Mouse (Mus musculus): Measurements from ENCODE around the gene Picalm.

Gene Picalm

DNA sequence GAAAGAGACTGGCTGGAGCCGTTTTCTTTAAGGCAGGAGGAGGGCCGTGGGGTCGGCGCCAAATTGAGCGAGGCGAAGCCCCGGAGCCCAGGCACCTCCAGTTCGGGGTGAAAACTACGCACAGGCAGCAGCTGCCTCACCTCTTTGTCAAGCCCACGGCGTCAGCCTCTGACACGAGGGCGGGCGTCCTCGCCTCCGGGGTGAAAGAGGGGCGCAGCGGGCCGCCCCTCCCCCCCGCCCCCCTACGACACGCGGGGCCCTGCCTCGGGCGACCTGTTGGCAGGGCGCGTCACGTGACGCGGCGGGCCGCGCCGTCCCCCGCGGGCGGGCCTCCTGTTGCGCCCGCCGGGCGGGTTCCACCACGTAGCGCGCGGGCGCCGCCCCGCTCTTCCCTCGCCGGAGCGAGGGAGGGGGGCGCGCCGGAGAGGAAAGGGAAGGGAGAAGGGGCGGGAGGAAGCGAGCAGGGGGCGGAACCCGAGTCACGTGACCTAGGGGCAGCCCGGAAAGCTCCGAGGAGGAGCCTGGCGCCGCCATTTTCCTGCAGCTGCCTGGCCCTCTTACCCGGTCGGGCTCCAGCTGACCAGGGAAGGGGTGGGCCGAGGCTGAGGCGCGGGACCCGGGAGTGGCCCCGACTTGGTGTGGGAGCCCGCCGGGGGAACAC is at the start of gene Picalm:
Gene Picalm, plus strand, starts transcription at position 482 of the 661 bp plus-strand sequence.
- CTCF ChIA-PET = interaction anchor here (0.6 to 0.7 kb wide), 3 partner anchors 12 to 99 kb away, joined by 3 to 7 read pairs (median 5); no protein-coding TSS in a partner anchor

- CTCF ChIA-PET = no interaction called here
These were observed 46.2 kb upstream of the Picalm start for GRCm38 (mm10) chr7:90083799-90084198.

DNA sequence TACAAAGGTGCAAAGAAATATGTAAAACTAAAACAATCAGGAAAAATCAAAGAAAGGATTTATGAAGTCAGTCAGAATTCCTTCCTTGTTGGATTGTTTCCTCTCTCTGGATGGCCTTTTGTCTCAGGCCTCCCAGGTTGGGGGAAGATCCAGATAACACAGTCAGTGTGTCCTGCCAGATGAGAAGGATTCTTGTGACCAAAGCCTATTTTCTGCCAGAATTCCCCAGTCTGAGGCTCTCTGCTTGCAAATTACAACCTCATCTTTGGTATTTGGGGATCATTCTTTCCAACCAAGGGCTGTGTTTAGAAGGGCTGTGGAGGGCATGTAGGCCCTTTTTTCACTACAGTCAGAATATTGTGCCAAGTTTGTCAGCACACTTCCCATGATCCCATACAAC is 45.5 kb upstream of the Picalm start:
- CTCF ChIA-PET = no interaction called here

DNA sequence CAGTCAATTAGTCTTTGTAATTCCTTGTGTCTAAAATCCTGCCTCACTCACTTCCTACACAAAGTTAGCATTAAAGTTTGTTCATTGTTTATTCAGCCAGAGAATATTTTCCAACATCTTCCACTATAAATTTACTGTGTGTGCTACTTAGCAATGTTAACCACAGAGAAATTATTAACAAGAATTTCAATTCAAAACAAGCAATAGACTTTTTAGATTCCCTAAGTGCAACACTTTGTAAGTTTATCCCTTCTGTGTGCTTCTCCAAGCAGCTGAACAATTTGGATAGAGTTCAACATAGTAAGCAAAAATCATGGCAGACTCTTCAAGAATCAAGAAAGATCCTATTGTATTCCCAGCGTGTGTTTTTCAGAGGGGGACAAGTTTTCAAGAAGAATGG is 44.3 kb upstream of the Picalm start:
- CTCF ChIA-PET = no interaction called here

DNA sequence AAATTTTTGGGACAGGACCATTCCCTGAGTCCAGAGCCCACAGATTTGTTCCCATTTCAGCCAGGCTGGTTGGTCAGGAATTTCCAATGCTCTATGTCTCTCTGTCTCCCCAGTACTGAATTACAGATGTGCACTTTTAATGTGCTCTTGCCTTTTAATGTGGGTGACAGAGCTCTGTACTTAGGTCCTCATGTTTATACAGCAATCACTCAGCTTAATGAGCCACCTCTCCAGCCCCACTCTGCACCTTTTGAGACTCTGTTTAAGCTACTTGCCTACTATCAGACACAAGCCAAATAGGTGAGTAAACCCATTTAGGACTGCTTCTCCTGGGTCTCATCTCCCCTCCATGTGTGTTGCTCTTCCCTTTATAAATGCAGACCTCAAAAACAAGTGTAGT is 43.2 kb upstream of the Picalm start:
- CTCF ChIA-PET = no interaction called here

- CTCF ChIA-PET = no interaction called here
These were observed 39.0 kb upstream of the Picalm start for GRCm38 (mm10) chr7:90090996-90091395.

DNA sequence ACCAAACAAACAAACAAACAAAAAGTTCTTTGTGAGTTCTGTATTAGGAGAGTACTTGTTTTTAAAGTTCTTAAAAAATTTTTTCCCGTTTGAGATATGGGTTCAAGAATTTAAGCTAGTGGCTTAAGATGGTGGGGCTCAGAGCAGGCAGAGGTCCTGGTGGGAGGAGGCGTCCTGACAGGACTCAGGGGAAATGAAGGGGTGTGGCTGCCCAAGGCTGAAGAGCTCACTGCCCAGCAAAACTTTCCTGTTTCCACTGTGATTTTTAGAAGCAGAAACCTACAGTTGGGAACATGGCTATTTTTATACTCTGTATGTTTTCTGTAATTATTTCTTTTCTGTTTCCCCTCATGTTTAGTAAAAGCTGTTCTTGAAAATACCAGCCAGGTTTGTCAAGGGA is 38.3 kb upstream of the Picalm start:
- CTCF ChIA-PET = no interaction called here

DNA sequence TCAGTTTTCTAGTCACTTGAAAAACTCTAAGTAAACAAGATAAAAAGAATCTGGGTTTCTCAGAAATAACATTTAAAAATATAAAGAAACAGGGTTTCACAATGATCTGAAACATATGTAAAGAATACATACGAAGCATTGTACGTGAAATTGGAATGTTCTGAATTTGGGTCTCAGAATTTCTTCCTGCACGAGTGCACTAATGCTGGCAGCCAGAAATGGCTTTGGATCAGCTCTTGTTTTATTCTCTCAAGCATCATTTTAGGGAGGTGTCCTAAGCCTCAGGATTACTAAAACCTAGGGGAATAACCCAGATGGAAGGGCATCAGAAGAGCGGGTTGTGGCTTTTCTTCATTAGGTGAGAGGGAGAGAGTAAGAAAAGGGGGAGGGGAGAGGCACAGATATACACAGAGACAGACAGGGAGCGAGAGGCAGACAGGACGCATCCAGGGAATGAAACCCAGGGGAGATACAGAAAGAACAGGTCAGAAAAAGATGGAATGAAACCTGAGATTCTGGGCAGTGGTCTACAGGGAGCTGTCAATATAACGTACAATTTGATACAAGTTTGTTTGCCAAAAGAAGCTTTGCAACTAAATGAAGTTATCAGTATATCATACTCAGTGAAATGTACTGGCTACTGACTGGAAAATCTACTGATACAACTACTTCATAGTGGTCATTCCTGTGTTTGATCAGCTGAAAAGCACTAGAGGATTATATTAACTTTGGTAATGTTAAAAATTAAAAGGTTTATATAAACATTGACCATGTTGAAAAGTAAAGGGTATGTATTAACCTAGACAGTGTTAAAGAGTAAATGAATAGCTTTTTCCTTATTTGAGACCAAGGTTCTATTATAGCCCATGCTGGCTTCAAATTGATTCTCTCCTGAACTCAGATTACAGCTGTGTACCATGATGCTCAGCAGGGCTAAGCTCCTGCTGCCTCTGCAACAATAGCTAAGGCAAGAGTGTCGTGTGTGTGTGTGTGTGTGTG is 37.3 kb upstream of the Picalm start:
- CTCF ChIA-PET = no interaction called here

- CTCF ChIA-PET = no interaction called here
These were observed 34.9 kb upstream of the Picalm start for GRCm38 (mm10) chr7:90095097-90095496.

- CTCF ChIA-PET = no interaction called here
These were observed 34.1 kb upstream of the Picalm start for GRCm38 (mm10) chr7:90095766-90096372.

- CTCF ChIA-PET = interaction anchor here (0.6 kb wide), 1 partner anchor 183 kb away, joined by 5 read pairs; no protein-coding TSS in a partner anchor
These were observed 33.4 kb upstream of the Picalm start for GRCm38 (mm10) chr7:90096609-90097008.

GRCm38 (mm10) chr7:90098253-90098652 is 31.8 kb upstream of the Picalm start:
- CTCF ChIA-PET = no interaction called here

DNA sequence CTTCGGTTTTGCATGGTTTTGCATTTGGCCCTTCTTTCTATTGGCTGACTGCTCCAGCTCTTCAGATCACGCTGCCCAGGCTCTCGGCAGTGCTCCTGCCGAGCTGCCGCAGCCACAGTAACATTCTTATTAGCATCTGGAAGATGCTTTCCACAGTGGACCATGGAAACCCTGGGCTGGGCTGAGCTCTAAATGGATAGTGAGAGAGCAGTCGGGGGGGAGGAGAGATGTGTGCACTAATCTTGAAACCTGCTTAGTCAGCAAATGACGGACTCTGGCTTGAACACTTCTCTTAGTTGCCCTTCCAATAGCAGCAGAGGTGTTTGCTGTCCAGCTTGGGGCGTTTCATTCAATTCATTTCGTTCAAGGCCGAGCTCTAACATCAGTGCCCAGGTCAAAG is 30.8 kb upstream of the Picalm start:
- CTCF ChIA-PET = no interaction called here

DNA sequence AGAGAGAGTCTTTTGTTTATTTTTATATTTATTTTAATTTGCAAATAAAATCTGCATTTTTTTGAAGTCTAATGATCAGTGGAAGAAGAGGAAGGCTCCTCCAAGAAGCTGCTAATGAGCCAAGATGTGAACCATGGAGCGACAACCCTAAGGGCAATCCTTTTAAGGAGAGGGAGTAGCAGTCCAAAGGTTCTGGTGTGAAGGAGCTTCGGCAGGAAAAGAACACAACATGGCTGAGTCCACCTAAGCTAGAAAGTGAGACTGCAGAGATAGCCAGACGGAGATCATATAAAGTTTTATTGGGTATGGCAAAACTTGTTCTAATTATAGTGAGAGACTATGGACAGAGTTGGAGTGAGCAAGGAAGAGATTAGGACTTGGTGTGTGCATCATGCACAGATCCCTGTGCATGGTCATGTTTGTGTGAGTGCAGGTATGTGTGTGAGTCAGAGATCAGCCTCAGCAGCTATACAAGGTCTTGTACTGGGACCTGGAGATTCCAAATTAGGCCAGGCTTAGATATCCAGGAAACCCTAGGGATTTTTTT is 29.3 kb upstream of the Picalm start:
- CTCF ChIA-PET = interaction anchor here (0.7 kb wide), 1 partner anchor 107 kb away, joined by 3 read pairs; no protein-coding TSS in a partner anchor

- CTCF ChIA-PET = no interaction called here
These were observed 13.9 kb upstream of the Picalm start for GRCm38 (mm10) chr7:90116100-90116499.

DNA sequence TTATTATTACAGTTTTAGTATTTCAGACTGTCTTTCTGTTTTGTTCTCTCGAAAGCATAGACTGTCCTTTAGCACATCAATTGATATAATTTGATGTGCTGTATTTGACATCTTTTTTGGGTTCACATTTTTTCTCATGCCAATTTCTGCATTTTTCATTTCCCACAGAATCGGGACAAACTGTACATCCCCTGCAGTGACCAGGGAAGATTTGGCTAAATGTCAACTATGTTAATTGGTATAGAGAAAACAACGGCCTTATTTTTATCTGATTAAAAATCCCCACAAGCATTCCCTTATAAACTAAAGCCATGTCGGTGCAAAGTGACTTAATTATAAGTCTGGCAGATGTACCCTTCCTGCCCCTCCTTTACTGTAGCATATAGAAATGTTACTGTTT is 9.9 kb upstream of the Picalm start:
- CTCF ChIA-PET = no interaction called here

DNA sequence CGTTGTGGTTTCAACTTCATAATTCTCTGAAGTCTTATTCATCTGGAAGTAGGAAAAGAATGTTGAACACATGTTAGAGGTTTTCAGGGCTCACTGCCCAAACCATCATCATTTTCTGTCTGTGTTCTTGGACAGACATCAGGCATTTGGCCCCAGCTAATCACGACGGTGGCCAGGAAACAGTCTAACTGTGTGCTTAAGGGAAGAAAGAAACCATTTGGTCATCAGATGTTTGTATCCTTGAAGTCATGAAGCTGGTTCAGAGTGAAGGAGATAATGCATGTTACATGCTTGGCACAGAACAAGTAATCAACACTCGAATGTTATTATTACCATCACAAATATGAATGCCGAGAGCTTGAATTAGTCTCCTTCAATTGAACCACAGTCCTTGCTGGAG is 5.0 kb upstream of the Picalm start:
- CTCF ChIA-PET = no interaction called here

- CTCF ChIA-PET = interaction anchor here (0.6 to 0.7 kb wide), 3 partner anchors 23 to 160 kb away, joined by 3 to 5 read pairs (median 4); no protein-coding TSS in a partner anchor
These were observed 1.3 kb upstream of the Picalm start for GRCm38 (mm10) chr7:90128631-90129200.

DNA sequence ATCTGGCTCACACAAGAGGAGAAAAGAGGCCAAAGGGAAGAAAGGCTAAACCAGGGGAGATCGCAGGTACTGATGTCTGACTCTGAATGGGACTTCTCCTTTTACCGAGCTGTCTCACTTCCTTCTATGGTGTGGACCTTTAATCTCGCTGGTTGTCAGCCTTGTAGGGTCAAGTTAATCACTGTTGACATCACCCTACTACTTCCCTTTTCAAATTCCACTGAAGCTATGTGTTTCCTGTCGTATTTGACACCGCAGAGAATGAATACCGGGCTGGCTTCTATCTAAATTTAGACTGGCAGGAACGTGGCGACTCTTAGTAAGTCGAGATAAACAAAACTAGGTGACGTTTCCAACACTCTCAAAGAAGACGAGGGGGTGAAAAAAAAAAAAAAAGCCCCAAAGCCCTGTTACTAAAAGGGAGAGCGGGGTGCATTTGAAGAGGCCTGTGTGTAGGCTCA is 712 bp upstream of the Picalm start:
- CTCF ChIA-PET = interaction anchor here (0.6 to 0.7 kb wide), 4 partner anchors 23 to 160 kb away, joined by 3 to 7 read pairs (median 4); no protein-coding TSS in a partner anchor

DNA sequence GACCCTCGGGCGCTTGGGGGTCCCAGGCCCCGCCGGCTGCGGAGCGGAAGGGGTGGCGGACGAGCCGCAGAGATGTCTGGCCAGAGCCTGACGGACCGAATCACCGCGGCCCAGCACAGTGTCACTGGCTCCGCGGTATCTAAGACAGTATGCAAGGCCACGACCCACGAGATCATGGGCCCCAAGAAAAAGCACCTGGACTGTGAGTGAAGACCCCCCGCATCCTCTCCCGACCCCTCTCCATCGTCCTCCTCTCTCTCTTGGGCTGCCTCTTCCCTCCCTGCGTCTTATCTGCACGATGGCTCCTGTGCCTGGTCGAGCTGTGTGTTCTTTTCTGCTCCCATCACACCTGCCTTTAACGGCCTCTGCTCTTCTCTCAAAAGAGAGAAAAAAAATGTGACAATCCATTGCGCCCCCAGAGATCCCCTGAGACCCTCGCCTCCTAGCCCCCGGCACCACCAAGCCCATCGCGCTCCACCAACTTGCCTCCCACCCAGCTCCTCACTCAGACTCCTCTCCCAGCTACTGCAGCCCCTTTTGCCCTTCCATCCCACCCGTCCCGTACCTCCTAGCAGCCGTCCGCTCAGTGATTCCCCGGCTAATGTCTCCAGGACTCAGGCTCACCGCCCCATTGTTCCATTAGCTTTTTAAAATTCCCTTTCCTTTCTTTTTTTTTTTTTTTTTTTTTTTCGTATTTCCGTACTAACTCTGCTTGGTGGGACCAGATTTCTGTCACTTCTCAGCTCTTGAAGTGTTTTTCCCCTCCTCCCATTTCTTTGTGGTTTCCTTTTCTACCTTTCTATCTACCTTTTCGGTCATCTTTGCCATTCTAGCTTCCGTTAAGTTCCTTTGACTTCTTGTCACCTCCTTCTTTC is 725 bp downstream of the Picalm start:
- CTCF ChIA-PET = interaction anchor here (0.7 to 0.9 kb wide), 4 partner anchors 9 to 91 kb away, joined by 3 to 10 read pairs (median 5); no protein-coding TSS in a partner anchor

- CTCF ChIA-PET = interaction anchor here (0.5 to 0.9 kb wide), 5 partner anchors 8 to 92 kb away, joined by 3 to 10 read pairs (median 5); no protein-coding TSS in a partner anchor
These were observed 1.3 kb downstream of the Picalm start for GRCm38 (mm10) chr7:90131376-90131651.
